Mouse (Mus musculus): ENCODE data around the gene Rapgef1. TPM values are rescaled to one million over a fixed set of nuclear protein-coding genes. Genes with fewer than 3 reads are reported as not detected.

Rapgef1 gene
- polyA plus RNA-seq, 1 experiment = 58.8 TPM

- Histone ChIP-seq H3K4me3 (ENCODE audit: control insufficient read depth, low read depth, low read length) (no peak overlapping the region), H3K36me3 (ENCODE audit: control insufficient read depth, insufficient read depth, low read length) (no peaks in the 10 kb centered on the region), H3K4me1 (ENCODE audit: control insufficient read depth, insufficient read depth, low read length) (peaks cover 19% of the 10 kb centered on the region), H3K27me3 (ENCODE audit: control insufficient read depth, insufficient read depth, low read length) (no peaks in the 10 kb centered on the region), H3K27ac (ENCODE audit: control insufficient read depth, insufficient read depth, low read depth, low read length) (no peak overlapping the region)
- TF ChIP-seq CTCF (IDR thresholded peaks at IDR 0.05; ENCODE audit: control insufficient read depth, insufficient read depth, insufficient replicate concordance, low read depth, low read length) = no peak
- TF ChIP-seq POLR2A (IDR thresholded peaks at IDR 0.05; ENCODE audit: control insufficient read depth, low read depth, low read length) = no peak
Observed at GRCm38 (mm10) chr2:29752397-29752796, 132.9 kb downstream of the Rapgef1 start.

GRCm38 (mm10) chr2:29755693-29756092, 136.2 kb downstream of the Rapgef1 start:
- H3K36me3 ChIP-seq (ENCODE audit: control insufficient read depth, insufficient read depth, low read length) = no peaks in the 10 kb centered on the region

GRCm38 (mm10) chr2:29764831-29765230, 145.3 kb downstream of the Rapgef1 start:
- no peaks in the 10 kb centered on the region for H3K36me3 ChIP-seq (ENCODE audit: control insufficient read depth, insufficient read depth, low read length)
- H3K27me3 ChIP-seq (ENCODE audit: control insufficient read depth, insufficient read depth, low read length) = no peaks in the 10 kb centered on the region
- H3K27ac ChIP-seq (ENCODE audit: control insufficient read depth, insufficient read depth, low read depth, low read length) = no peak overlapping the region
- H3K4me1 ChIP-seq (ENCODE audit: control insufficient read depth, insufficient read depth, low read length) = no peaks in the 10 kb centered on the region
- TF ChIP-seq POLR2A (IDR thresholded peaks at IDR 0.05; ENCODE audit: control insufficient read depth, low read depth, low read length) = no peak
- peak; percentile 94; the same call in 1 of the 2 replicates for TF ChIP-seq CTCF (IDR thresholded peaks at IDR 0.05; ENCODE audit: control insufficient read depth, insufficient read depth, insufficient replicate concordance, low read depth, low read length)
- H3K4me3 ChIP-seq (ENCODE audit: control insufficient read depth, low read depth, low read length) = no peak overlapping the region

More at GRCm38 (mm10) chr2:29755693-29756092, 136.2 kb downstream of the Rapgef1 start:
- H3K4me3 ChIP-seq (ENCODE audit: control insufficient read depth, low read depth, low read length) = no peak overlapping the region
- H3K4me1 ChIP-seq (ENCODE audit: control insufficient read depth, insufficient read depth, low read length) = peaks cover 12% of the 10 kb centered on the region
- no peaks in the 10 kb centered on the region for H3K27me3 ChIP-seq (ENCODE audit: control insufficient read depth, insufficient read depth, low read length)
- no peak overlapping the region for H3K27ac ChIP-seq (ENCODE audit: control insufficient read depth, insufficient read depth, low read depth, low read length)
- no peak for TF ChIP-seq POLR2A (IDR thresholded peaks at IDR 0.05; ENCODE audit: control insufficient read depth, low read depth, low read length)
- no peak for TF ChIP-seq CTCF (IDR thresholded peaks at IDR 0.05; ENCODE audit: control insufficient read depth, insufficient read depth, insufficient replicate concordance, low read depth, low read length)

GRCm38 (mm10) chr2:29767976-29768709, 148.6 kb downstream of the Rapgef1 start:
- TF ChIP-seq CTCF (IDR thresholded peaks at IDR 0.05; ENCODE audit: control insufficient read depth, insufficient read depth, insufficient replicate concordance, low read depth, low read length) (no peak), POLR2A (IDR thresholded peaks at IDR 0.05; ENCODE audit: control insufficient read depth, low read depth, low read length) (no peak)

GRCm38 (mm10) chr2:29768901-29769300, 149.4 kb downstream of the Rapgef1 start:
- Histone ChIP-seq H3K4me1 (ENCODE audit: control insufficient read depth, insufficient read depth, low read length) (no peaks in the 10 kb centered on the region), H3K27me3 (ENCODE audit: control insufficient read depth, insufficient read depth, low read length) (no peaks in the 10 kb centered on the region), H3K36me3 (ENCODE audit: control insufficient read depth, insufficient read depth, low read length) (no peaks in the 10 kb centered on the region), H3K27ac (ENCODE audit: control insufficient read depth, insufficient read depth, low read depth, low read length) (no peak overlapping the region), H3K4me3 (ENCODE audit: control insufficient read depth, low read depth, low read length) (no peak overlapping the region)
- no peak for TF ChIP-seq POLR2A (IDR thresholded peaks at IDR 0.05; ENCODE audit: control insufficient read depth, low read depth, low read length)
- no peak for TF ChIP-seq CTCF (IDR thresholded peaks at IDR 0.05; ENCODE audit: control insufficient read depth, insufficient read depth, insufficient replicate concordance, low read depth, low read length)

More at GRCm38 (mm10) chr2:29767976-29768709, 148.6 kb downstream of the Rapgef1 start:
- H3K27me3 ChIP-seq (ENCODE audit: control insufficient read depth, insufficient read depth, low read length) = no peaks in the 10 kb centered on the region
- no peaks in the 10 kb centered on the region for H3K4me1 ChIP-seq (ENCODE audit: control insufficient read depth, insufficient read depth, low read length)
- H3K27ac ChIP-seq (ENCODE audit: control insufficient read depth, insufficient read depth, low read depth, low read length) = no peak overlapping the region
- H3K4me3 ChIP-seq (ENCODE audit: control insufficient read depth, low read depth, low read length) = no peak overlapping the region
- no peaks in the 10 kb centered on the region for H3K36me3 ChIP-seq (ENCODE audit: control insufficient read depth, insufficient read depth, low read length)

- Histone ChIP-seq H3K27me3 (ENCODE audit: control insufficient read depth, insufficient read depth, low read length) (no peaks in the 10 kb centered on the region), H3K4me1 (ENCODE audit: control insufficient read depth, insufficient read depth, low read length) (no peaks in the 10 kb centered on the region), H3K36me3 (ENCODE audit: control insufficient read depth, insufficient read depth, low read length) (no peaks in the 10 kb centered on the region), H3K27ac (ENCODE audit: control insufficient read depth, insufficient read depth, low read depth, low read length) (no peak overlapping the region), H3K4me3 (ENCODE audit: control insufficient read depth, low read depth, low read length) (no peak overlapping the region)
- no peak for TF ChIP-seq CTCF (IDR thresholded peaks at IDR 0.05; ENCODE audit: control insufficient read depth, insufficient read depth, insufficient replicate concordance, low read depth, low read length)
- TF ChIP-seq POLR2A (IDR thresholded peaks at IDR 0.05; ENCODE audit: control insufficient read depth, low read depth, low read length) = no peak
Observed at GRCm38 (mm10) chr2:29770162-29770561, 150.6 kb downstream of the Rapgef1 start.

- no peaks in the 10 kb centered on the region for H3K36me3 ChIP-seq (ENCODE audit: control insufficient read depth, insufficient read depth, low read length)
- no peak overlapping the region for H3K27ac ChIP-seq (ENCODE audit: control insufficient read depth, insufficient read depth, low read depth, low read length)
- TF ChIP-seq CTCF (IDR thresholded peaks at IDR 0.05; ENCODE audit: control insufficient read depth, insufficient read depth, insufficient replicate concordance, low read depth, low read length) = no peak
- no peak for TF ChIP-seq POLR2A (IDR thresholded peaks at IDR 0.05; ENCODE audit: control insufficient read depth, low read depth, low read length)
- H3K4me1 ChIP-seq (ENCODE audit: control insufficient read depth, insufficient read depth, low read length) = no peaks in the 10 kb centered on the region
- no peak overlapping the region for H3K4me3 ChIP-seq (ENCODE audit: control insufficient read depth, low read depth, low read length)
- no peaks in the 10 kb centered on the region for H3K27me3 ChIP-seq (ENCODE audit: control insufficient read depth, insufficient read depth, low read length)
Observed at GRCm38 (mm10) chr2:29771611-29772461, 152.3 kb downstream of the Rapgef1 start.
